Mouse (Mus musculus) liver, embryonic 16.5 days (tissue): ENCODE measurements around the gene Tgif2. TPM values are rescaled to one million over a fixed set of nuclear protein-coding genes. Genes with fewer than 3 reads are reported as not detected.

Experiments
- ATAC-seq: fragments of 200-750 bp; cut with Nextera tagmentation; 2 replicates; pipeline ENCODE4 v1.8.0; 2017; ENCODE audit warnings: low read depth, mild to moderate bottlenecking, moderate number of reproducible peaks, moderate library complexity
- H3K27ac ChIP-seq: fragments of 300-500 bp; sonication (generic); 2 replicates; pipeline ENCODE4 v1.5.1; 2014; ENCODE audit warnings: mild to moderate bottlenecking, low read length
- H3K27me3 ChIP-seq: fragments of 300-500 bp; sonication (generic); 2 replicates; pipeline ENCODE4 v1.6.1; 2014; ENCODE audit warnings: low read depth, low read length, mixed read lengths; ENCODE audit not compliant: control insufficient read depth, insufficient read depth
- H3K36me3 ChIP-seq: fragments of 300-500 bp; sonication (generic); 2 replicates; pipeline ENCODE4 v1.6.1; 2014; ENCODE audit warnings: mild to moderate bottlenecking; ENCODE audit not compliant: control insufficient read depth, insufficient read depth
- H3K4me1 ChIP-seq: fragments of 300-500 bp; sonication (generic); 2 replicates; pipeline ENCODE4 v1.6.1; 2014; ENCODE audit warnings: low read depth, low read length, mixed read lengths; ENCODE audit not compliant: control insufficient read depth
- H3K4me2 ChIP-seq: fragments of 300-500 bp; sonication (generic); 2 replicates; pipeline ENCODE4 v1.6.1; 2014; ENCODE audit warnings: low read depth, low read length, mixed read lengths
- H3K4me3 ChIP-seq: fragments of 300-500 bp; sonication (generic); 2 replicates; pipeline ENCODE4 v1.5.1; 2014; ENCODE audit warnings: low read depth, mild to moderate bottlenecking, low read length
- H3K9ac ChIP-seq: fragments of 300-500 bp; sonication (generic); 2 replicates; pipeline ENCODE4 v1.6.1; 2014; ENCODE audit warnings: low read depth, low read length
- H3K9me3 ChIP-seq: fragments of 300-500 bp; sonication (generic); replicated peaks from 2 replicates; pipeline ENCODE4 v1.6.1; 2016; ENCODE audit warnings: low read length; ENCODE audit not compliant: control insufficient read depth
- WGBS: fragments of 180-500 bp; shearing (Covaris S2); extraction: QIAGEN DNeasy Blood & Tissue Kit; methylation state at CpG from one replicate; pipeline ENCODE4 v1.1.7; 2014; ENCODE audit not compliant: insufficient replicate concordance; 5-methylcytosine and 5-hydroxymethylcytosine counted together
- polyA plus RNA-seq: library from polyadenylated mRNA; unstranded; fragments of >200 nt; fragmentation: Nextera tagmentation; extraction: Ambion mirVana; gene quantifications from 2 replicates; pipeline ENCODE4 v1.2.1, GENCODE M21; 2015

Tgif2 gene
- polyA plus RNA-seq, 1 experiment from 2014 or later, result 5.4 TPM

DNA sequence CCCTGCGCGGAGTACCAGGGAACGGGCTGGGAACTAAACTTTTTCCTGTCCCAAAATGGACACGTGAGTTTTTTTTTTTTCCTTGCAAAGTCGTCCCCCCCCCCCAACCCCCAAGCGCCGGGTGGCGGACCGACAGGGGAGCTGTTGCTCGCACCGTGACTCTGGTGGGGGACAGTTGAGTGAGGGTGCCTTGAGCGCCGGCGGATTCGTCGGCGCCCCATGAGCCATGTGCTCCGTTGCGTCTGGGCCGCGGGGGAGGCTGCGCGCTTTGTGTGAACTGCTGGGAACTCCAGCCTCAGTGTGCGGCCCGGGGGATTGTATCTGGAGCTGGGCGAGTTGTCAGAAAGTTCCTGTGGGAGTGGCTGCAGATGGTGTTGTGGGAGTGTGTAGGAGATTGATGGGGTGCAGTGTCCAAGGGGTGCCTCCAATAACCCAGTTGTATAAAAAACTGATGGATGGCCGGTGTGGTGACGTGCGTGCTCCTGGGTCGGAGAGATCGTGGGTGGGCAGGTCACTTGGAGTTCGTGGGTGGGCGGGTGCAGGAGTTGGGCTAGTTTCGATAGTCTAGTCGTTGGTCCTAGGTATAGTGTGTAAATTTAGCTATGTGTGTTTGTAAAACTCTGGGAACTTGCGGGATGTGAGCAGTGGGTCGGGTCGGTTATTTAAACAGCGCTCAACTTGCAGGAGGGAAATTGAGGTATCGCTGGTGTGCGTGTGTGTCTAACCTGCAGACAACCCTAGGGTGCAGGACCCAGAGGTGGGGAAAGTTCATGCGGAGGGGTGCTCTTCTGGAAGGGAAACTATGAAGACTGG is 1.4 kb downstream of the Tgif2 start:
- H3K36me3 ChIP-seq, result no peaks in the 10 kb centered on the region
- peak; percentile 14 for ATAC-seq
- peaks cover 33% of the 10 kb centered on the region for H3K4me1 ChIP-seq
- under 1% methylated on average over 41 of the region's 42 CpGs for WGBS
- H3K9me3 ChIP-seq, result no peaks in the 10 kb centered on the region
- H3K4me3 ChIP-seq, result peak overlapping the region; percentile 71
- H3K4me2 ChIP-seq, result peak overlapping the region; percentile 92
- no peaks in the 10 kb centered on the region for H3K27me3 ChIP-seq
- peak overlapping the region; percentile 67 for H3K27ac ChIP-seq
- peak overlapping the region; percentile 70 for H3K9ac ChIP-seq

DNA sequence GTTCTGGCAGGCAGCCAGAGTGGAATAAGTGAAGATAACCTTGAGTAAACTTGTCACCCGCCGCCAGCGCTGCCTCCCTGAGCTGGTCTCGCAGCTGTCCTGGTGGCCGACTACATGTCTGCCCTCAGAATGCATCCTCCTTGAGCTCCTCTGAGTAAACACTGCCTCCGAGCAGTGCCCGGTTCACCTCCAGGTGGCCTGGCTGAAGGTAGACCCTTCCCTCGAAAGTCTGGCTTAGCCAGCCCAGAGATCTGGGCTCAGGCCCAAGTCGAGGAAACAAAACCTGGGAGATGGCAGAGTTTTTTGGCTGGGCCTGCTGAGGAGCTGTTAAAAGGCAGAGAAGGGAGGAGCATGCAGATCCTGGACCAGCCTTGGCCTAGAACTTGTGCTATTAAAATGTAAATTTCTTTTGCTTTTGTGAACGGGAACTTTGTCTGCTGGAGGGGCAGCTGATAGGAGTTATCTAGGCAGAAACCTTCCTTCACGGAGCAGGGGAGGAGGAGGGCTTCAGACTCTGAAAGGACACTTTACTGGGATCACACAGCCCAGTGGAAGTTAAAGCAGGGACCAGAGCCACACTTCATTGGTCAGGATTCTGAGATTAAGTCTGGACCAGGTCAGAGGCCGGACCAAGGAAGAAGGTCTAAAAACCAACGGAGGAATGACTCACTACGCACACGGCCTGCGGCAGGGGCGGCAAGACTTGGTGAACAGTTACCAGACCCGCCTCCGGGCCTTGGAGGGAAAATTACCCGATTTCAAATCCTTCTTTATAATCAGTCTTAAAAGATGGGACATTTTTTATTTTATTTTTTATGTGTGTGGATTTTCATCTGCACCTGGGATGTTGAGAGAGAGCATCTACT is 2.3 kb downstream of the Tgif2 start:
- H3K4me1 ChIP-seq, result peaks cover 33% of the 10 kb centered on the region
- peak overlapping the region; percentile 92 for H3K4me2 ChIP-seq
- H3K36me3 ChIP-seq, result peaks cover 1% of the 10 kb centered on the region; the same call in 1 of the 2 replicates
- peak overlapping the region; percentile 71 for H3K4me3 ChIP-seq
- no peaks in the 10 kb centered on the region for H3K9me3 ChIP-seq
- peak; percentile 8; the same call in 1 of the 2 replicates for ATAC-seq
- peak overlapping the region; percentile 42 for H3K27ac ChIP-seq
- H3K27me3 ChIP-seq, result no peaks in the 10 kb centered on the region
- peak overlapping the region; percentile 70 for H3K9ac ChIP-seq
- whole genome bisulfite sequencing, result 9% methylated on average over 20 of the region's 20 CpGs

DNA sequence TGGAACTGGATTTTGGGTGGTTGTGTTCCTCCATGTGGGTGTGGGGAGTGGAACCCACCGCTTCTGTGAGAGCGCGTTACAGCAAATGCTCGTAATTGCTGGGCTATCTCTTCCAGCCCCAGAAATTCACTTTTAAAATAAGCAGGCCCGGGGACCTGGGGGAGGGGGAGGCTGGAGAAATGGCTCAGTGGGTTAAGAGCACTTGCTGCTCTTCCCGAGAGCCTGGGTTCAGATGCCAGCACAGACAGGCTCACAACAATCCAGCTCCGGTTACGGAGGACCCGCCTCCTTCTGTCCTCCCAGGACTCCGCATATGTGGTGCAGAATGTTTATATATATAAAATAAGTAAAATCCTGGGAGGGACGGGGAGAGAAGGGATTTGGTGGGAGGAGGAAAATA is 2.9 kb downstream of the Tgif2 start:
- Histone ChIP-seq H3K9me3 (no peaks in the 10 kb centered on the region), H3K36me3 (peaks cover 2% of the 10 kb centered on the region; the same call in 1 of the 2 replicates), H3K9ac (0 out of 2 replicates have a peak overlapping the region, but pooled peaks have one; percentile 9), H3K4me3 (no peak overlapping the region; the same call in 1 of the 2 replicates), H3K4me2 (peak overlapping the region; percentile 92), H3K27ac (no peak overlapping the region), H3K4me1 (peaks cover 33% of the 10 kb centered on the region), H3K27me3 (no peaks in the 10 kb centered on the region)
- 49% methylated on average over 11 of the region's 11 CpGs for WGBS
- ATAC-seq, result no peak

DNA sequence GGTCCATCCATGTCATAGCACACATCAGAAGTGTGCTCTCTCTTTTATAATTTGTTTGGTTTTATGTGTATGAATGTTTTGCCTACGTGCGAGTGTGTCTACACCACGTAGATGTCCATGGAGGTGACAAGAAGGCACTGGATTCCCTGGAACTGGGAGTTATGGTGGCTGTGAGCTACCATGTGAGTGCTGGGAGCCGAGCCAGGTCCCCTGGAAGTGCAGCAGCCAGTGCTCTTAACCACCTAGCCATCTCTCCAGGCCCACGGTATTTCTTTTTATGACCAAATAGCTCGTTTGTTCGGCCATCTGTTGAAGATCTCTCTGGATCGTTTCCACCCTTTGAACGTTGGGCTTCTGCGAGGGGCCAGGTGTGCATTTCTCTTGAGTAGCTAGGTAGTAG is 3.5 kb downstream of the Tgif2 start:
- H3K9me3 ChIP-seq, result no peaks in the 10 kb centered on the region
- no peak for ATAC-seq
- H3K27ac ChIP-seq, result no peak overlapping the region
- H3K4me2 ChIP-seq, result no peak overlapping the region
- no peaks in the 10 kb centered on the region for H3K27me3 ChIP-seq
- WGBS, result 78% methylated on average over 10 of the region's 10 CpGs
- H3K9ac ChIP-seq, result no peak overlapping the region
- H3K4me3 ChIP-seq, result no peak overlapping the region
- peaks cover 33% of the 10 kb centered on the region for H3K4me1 ChIP-seq
- peaks cover 2% of the 10 kb centered on the region; the same call in 1 of the 2 replicates for H3K36me3 ChIP-seq

DNA sequence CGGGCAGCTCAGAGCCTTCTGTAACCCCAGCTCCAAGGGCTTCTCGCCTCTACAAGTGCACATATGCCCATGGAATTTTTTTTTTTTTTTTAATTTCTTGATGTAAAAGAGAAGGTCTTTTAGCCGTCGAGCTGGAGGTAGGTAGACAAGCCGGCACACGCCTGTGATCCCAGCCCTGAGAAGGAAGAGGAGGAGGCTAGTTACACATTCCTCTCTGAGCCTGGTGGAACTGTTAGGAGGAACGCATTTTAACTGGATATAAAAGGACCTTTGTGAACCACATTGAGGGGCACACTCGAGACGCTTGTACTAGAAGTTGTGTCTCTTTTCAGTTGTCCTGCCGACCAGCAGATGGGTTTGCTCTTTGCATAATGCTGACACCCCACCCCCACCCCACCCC is 4.9 kb downstream of the Tgif2 start:
- WGBS, result 75% methylated on average over 10 of the region's 10 CpGs
- peaks cover 2% of the 10 kb centered on the region; the same call in 1 of the 2 replicates for H3K36me3 ChIP-seq
- ATAC-seq, result no peak
- H3K9ac ChIP-seq, result no peak overlapping the region
- H3K27ac ChIP-seq, result no peak overlapping the region
- H3K4me2 ChIP-seq, result no peak overlapping the region
- H3K4me1 ChIP-seq, result peaks cover 29% of the 10 kb centered on the region
- H3K9me3 ChIP-seq, result no peaks in the 10 kb centered on the region
- H3K4me3 ChIP-seq, result no peak overlapping the region
- H3K27me3 ChIP-seq, result no peaks in the 10 kb centered on the region

DNA sequence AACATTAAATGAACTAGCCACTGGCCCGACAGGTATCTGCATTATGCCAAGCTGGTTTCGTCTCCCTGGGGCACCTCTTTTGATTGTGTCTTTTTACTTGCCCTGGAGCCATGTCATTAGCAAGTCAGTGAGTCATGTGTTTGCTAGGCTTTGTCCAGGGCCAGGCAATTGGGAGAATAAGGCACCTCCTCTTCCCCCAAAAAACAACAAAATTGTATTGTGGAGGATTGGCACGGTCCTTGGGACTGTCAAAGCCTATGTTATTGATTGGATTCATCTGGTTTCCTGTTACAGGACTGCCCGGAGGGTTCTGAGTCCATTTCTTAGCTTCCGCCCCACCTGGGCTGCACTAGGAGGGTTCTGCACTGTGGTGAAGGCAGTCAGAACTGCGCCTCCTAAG is 7.8 kb downstream of the Tgif2 start:
- Histone ChIP-seq H3K4me2 (no peak overlapping the region), H3K27me3 (no peaks in the 10 kb centered on the region), H3K4me1 (peaks cover 15% of the 10 kb centered on the region), H3K36me3 (peaks cover 2% of the 10 kb centered on the region; the same call in 1 of the 2 replicates), H3K27ac (no peak overlapping the region), H3K9me3 (no peaks in the 10 kb centered on the region), H3K9ac (no peak overlapping the region), H3K4me3 (no peak overlapping the region)
- no peak for ATAC-seq
- WGBS, result 67% methylated on average over 6 of the region's 6 CpGs

DNA sequence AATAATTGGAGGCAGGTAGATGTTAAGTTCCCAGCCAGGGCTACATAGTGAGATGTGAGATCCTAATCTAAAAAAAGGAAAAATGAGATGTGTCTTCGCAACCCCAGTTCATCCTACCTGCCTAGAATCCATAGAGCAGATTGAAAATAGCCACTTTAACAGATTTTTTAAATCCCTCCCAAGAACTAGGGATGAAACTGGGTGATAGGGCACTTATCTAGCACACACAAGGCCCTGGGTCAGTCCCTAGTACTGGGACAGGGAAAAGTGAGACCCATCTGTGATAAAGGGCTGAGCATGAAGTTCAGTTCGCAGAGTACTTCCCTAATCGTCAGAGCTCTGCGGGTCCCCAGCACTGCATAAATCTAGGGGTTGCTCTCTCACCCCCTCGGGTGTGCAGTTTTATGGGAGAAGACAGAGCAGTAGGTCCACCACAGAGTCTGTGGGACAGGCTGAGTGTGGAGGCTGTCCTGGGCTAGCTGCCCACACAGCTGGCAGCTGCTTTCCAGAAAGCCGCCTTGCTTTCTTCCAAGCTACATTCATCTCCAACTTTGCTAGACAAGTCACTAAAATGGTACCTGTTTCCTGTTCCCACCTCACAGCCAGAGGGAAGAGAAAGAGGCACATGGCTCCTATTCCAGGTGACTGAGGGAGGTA is 8.8 kb downstream of the Tgif2 start:
- H3K36me3 ChIP-seq, result peaks cover 2% of the 10 kb centered on the region; the same call in 1 of the 2 replicates

DNA sequence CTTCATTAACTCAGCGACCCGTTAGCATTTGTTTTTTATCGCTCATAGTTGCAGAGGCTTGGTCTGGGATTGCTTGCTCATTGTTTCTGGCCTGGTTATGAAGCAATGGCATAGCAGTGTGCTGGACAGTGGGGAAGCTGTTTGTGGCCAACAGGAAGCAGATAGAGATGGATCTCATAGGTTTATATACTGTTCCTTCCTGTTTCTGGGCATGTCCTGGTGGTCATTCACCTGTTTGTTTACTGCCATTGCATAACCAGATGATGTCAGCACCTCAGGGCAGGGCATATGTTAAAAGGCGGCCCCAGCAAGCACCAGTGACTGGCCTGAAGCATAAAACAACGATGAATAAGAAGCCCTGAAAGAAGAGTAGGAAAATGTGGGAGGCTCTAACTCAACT is 10.7 kb downstream of the Tgif2 start:
- ATAC-seq, result peak; percentile 61; the same call in 1 of the 2 replicates
- no peaks in the 10 kb centered on the region for H3K27me3 ChIP-seq
- peaks cover 7% of the 10 kb centered on the region for H3K4me1 ChIP-seq
- 69% methylated on average over 5 of the region's 5 CpGs for WGBS
- H3K9ac ChIP-seq, result no peak overlapping the region
- 0 out of 2 replicates have a peak overlapping the region, but pooled peaks have one; percentile 9 for H3K27ac ChIP-seq
- H3K4me3 ChIP-seq, result no peak overlapping the region
- peaks cover 2% of the 10 kb centered on the region; the same call in 1 of the 2 replicates for H3K36me3 ChIP-seq
- no peak overlapping the region for H3K4me2 ChIP-seq
- H3K9me3 ChIP-seq, result no peaks in the 10 kb centered on the region

More for the DNA sequence above, 8.8 kb downstream of the Tgif2 start:
- Histone ChIP-seq H3K4me2 (no peak overlapping the region), H3K9me3 (no peaks in the 10 kb centered on the region), H3K4me3 (no peak overlapping the region), H3K4me1 (peaks cover 7% of the 10 kb centered on the region), H3K9ac (no peak overlapping the region), H3K27me3 (no peaks in the 10 kb centered on the region), H3K27ac (no peak overlapping the region)
- WGBS, result 58% methylated on average over 6 of the region's 6 CpGs
- ATAC-seq, result no peak
